Mouse (Mus musculus) midbrain, embryonic 15.5 days (tissue): ENCODE results near the gene Vmn1r63. TPM values are rescaled to one million over a fixed set of nuclear protein-coding genes. Genes with fewer than 3 reads are reported as not detected.
"Not testable (repeated sequence)": the region's sequence is repeated elsewhere in the genome, so short reads cannot be mapped to it uniquely, and the experiment has no call there.

Experiments
- ATAC-seq: fragments of 200-750 bp; cut with Nextera tagmentation; replicated peaks from 2 replicates; pipeline ENCODE4 v1.8.0; 2017; ENCODE audit warnings: moderate TSS enrichment
- H3K27ac ChIP-seq: fragments of 300-500 bp; sonication (generic); 2 replicates; pipeline ENCODE4 v1.5.1; 2015; ENCODE audit warnings: mild to moderate bottlenecking, inconsistent platforms
- H3K27me3 ChIP-seq: fragments of 300-500 bp; sonication (generic); replicated peaks from 2 replicates; pipeline ENCODE4 v1.6.1; 2015; ENCODE audit warnings: inconsistent platforms
- H3K36me3 ChIP-seq: fragments of 300-500 bp; sonication (generic); replicated peaks from 2 replicates; pipeline ENCODE4 v1.6.1; 2015; ENCODE audit warnings: inconsistent platforms
- H3K4me1 ChIP-seq: fragments of 300-500 bp; sonication (generic); 2 replicates; pipeline ENCODE4 v1.6.1; 2015; ENCODE audit warnings: inconsistent platforms
- H3K4me2 ChIP-seq: fragments of 300-500 bp; sonication (generic); 2 replicates; pipeline ENCODE4 v1.6.1; 2015; ENCODE audit warnings: inconsistent platforms, mild to moderate bottlenecking, moderate library complexity
- H3K4me3 ChIP-seq: fragments of 300-500 bp; sonication (generic); 2 replicates; pipeline ENCODE4 v1.5.1; 2015; ENCODE audit warnings: mild to moderate bottlenecking, inconsistent platforms
- H3K9ac ChIP-seq: fragments of 300-500 bp; sonication (generic); 2 replicates; pipeline ENCODE4 v1.6.1; 2015; ENCODE audit warnings: mild to moderate bottlenecking, inconsistent platforms
- H3K9me3 ChIP-seq: fragments of 300-500 bp; sonication (generic); 2 replicates; pipeline ENCODE4 v1.6.1; 2016; ENCODE audit warnings: inconsistent platforms
- WGBS: fragments of 180-500 bp; shearing (Covaris S2); methylation state at CpG from one replicate; pipeline ENCODE4 v1.1.7; 2015; ENCODE audit warnings: mixed read lengths; 5-methylcytosine and 5-hydroxymethylcytosine counted together
- polyA plus RNA-seq: library from polyadenylated mRNA; unstranded; fragments of >200 nt; fragmentation: Nextera tagmentation; extraction: Ambion mirVana; gene quantifications from 2 replicates; pipeline ENCODE4 v1.2.1, GENCODE M21; 2015

Vmn1r63 gene
- polyA plus RNA-seq: not detected in 2 replicates

GRCm38 (mm10) chr7:5805345-5805744 is at the start of gene Vmn1r63:
Gene Vmn1r63 (minus strand): TSS chr7:5805445.
- H3K27me3 ChIP-seq, H3K4me3 ChIP-seq, H3K9me3 ChIP-seq, H3K27ac ChIP-seq, H3K4me2 ChIP-seq, H3K4me1 ChIP-seq, ATAC-seq, H3K36me3 ChIP-seq, H3K9ac ChIP-seq: not testable (repeated sequence)
- WGBS: no CpG with 5 or more reads among the region's 2 CpGs

Other genes with a start within 250 kb of the Vmn1r63 start
- gene Vmn1r61, start 192.2 kb downstream of the Vmn1r63 start, polyA plus RNA-seq: not detected in 2 replicates
- gene Vmn1r62, start 131.8 kb downstream of the Vmn1r63 start, polyA plus RNA-seq: not detected in 2 replicates
- gene Vmn1r64, start 79.1 kb upstream of the Vmn1r63 start, polyA plus RNA-seq: not detected in 2 replicates
- gene Vmn1r65, start 205.6 kb upstream of the Vmn1r63 start, polyA plus RNA-seq: not detected in 2 replicates
- not detected in 2 replicates for gene Nlrp4c, start 239.7 kb upstream of the Vmn1r63 start, polyA plus RNA-seq